Mouse (Mus musculus): ENCODE data around the gene Tmem190. TPM values are rescaled to one million over a fixed set of nuclear protein-coding genes. Genes with fewer than 3 reads are reported as not detected.

Gene Tmem190
- 2.2 TPM for polyA plus RNA-seq (2014; fragmentation: Illumina TruSeq; extraction: RNeasy Lipid Tissue Mini Kit (QIAGEN cat#74804); ENCODE audit: low read depth, low replicate concordance)

DNA sequence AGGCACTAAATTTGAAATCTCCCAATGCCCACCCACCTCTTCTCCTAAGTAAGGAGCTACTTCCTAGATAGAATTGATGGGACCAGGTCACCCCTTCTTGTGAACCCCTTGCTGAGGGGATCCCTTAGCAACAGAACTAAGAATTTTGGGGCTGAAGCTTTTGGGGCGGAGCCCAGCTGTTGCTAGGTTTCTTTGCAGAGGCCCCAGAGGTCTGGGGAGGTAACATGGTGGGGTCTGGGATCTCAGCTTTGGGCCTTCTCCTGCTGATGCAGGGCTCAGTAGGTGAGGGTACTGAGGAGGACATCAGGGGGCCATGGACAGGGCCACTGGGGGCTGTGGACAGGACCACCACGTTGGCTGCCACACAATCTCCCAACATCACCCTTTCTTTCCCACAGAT lies at the start of gene Tmem190, which contains the start of gene Il11:
Gene Tmem190, plus strand, starts transcription at position 179 of the 400 bp plus-strand sequence.
Gene Il11, minus strand, starts transcription at position 101 of the 400 bp plus-strand sequence.

DNA sequence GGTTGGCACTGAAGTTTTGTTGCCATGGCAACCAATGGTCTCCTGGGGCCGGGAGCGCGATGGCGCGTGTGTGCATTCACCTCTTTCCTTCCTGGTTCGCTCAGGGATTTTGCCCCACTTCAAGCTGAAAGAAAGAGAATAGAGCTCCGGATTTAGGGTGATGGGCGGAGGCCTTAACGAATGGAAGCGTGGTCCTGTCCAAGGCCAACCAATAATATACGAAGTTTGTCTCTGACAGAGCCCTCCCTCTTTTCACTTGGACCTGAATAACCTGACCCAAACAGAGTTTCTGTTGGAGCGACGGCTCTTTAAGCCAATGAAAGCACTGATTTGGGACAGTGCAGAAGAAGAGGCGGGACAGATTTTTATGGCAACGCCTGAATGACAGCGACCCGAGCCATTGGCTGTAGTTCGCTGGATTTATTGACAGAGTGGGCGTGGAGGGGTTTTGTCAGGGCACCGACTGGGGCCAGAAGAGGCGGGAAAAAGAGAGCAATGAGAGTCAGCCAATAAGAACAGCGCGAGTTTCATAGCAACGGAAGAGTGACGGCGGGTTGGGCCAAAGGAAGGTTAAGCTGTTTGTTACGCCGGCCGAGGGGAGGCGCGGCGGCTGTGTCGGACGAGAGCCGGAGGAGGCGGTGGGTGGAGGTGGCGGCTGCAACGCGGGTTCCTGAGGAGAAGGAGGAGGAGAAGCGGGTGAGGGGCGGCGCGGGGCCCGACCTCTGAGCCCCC lies 43.0 kb upstream of the Tmem190 start, which contains the start of gene Kmt5c:
Gene Kmt5c, plus strand, starts transcription at position 572 of the 732 bp plus-strand sequence.

DNA sequence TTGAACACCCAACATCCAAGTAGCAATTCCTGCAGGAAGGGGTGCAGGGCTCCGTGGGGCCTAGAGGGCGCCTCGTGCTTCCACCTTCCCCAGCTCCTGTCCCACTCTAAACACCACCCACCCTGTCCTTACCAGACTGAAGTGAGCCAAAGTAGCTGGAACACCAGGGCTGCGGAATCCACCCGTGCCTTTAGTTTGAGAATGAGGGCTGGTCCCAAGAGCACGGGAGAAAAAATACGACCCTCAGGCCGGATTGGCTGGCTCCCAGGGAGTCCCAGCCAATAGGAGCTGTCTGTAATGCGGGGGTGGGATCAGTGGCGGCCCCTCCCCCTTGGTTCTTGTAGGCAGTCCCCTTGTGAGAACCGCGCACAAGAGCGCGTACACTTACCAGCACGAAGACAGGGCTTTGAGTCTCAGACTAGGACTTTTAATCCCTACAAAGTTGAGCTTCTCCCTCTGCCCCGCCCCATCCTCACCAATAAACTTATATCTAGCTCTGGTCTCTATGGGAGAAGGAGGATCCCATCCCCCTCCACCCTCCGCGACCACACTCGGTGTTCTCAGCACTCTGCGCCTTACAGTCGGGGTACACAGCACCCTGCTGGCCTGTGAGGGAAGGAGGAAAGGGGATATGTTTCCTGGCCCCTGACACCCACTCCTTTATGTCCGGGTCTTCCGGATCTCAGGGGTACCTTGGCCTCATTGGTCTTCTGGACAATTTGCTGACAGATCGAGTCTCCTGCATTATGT lies 29.7 kb upstream of the Tmem190 start, which contains the start of gene Cox6b2:
Gene Cox6b2, minus strand, starts transcription at position 274 of the 750 bp plus-strand sequence.

DNA sequence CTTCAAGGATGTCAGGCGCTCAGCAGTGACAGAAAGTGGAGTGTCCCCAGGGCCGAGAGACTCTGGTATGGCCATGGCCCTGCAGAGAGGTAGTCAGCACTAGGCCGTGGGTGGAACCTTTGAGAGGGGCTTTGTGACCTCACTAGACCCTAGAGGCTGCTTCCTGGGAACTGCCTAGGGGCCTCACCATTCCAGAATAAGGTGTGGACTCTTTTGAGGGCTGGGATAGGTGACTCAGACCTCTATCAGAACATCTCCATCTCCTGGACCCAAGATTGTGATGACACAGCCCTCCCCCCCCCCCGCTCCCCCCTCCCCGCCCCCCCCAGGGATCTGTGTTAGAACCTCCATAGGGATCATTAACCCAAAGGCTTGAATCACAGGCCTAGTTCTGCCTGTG lies 11.5 kb upstream of the Tmem190 start, which contains the start of gene Fam71e2:
Gene Fam71e2, minus strand, starts transcription at position 101 of the 400 bp plus-strand sequence.

DNA sequence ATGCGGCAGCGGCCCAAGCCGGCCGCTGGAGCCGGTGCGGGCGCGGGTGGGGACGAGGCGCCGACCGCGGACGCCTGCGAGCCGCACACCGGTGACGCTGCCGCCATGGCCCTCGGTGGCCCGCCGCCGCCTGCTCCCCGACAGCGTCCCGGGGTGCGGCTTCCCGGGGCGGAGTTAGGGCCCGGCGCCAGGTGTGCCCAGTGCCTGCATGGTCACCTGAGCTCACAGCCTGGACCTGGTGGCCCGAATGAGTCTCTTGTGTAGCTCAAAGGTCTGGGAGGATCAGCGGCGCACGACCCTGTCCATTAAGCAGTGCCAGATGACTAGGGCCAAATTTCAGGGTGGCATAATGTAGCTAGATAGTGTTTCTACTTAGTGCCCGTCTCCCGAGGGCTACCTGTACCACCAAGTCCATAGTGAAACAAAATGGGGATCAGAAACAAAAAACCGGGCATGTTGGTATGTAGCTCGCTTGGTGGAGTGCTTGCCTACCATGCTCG lies 6.7 kb downstream of the Tmem190 start, which contains the start of gene Tmem238:
Gene Tmem238, minus strand, starts transcription at position 221 of the 500 bp plus-strand sequence.

DNA sequence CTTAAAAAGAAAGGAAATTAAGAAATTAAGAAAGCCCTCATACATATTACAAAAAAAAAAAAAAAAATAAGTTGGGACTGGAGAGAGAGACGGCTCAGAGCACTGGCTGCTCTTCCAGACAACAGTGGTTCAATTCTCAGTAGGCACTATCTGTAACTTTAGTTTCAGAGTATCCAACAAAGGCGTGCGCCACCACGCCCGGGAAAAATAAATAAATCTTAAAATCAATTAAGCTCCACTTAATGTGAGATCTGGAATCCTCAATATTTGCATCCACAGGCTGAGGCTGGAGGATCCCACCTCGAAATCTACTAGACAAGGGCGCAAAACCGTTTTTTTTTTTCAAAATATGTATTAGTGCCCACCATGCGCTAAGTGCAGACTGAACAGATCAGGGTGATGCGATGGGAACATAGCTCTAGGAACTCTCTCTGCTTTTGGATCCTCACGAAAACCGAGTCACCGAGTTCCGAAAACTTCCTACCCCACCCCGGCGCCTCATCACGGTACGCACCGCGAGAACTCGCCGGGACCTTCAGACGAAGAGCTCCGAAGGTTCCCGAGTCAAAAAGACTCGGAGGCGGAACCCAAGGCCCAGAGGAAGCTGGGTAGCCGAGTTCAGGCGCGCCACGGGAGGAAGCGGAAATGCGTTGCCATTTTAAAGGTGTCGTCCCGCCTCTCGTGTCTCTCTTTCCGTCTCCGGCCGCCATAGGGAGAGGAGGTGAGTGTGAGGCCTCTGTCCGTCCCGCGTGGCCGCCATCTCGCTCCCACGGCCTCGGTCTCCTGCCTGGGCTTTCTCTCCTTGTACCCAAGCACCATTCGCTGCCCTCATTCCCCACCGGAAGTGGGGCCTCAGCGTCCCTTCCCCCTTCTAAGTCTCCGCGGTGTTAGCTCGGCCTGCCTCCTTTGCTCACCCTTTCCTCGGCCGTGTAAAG lies 9.8 kb downstream of the Tmem190 start, which contains the start of gene Rpl28:
Gene Rpl28, plus strand, starts transcription at position 597 of the 935 bp plus-strand sequence.

DNA sequence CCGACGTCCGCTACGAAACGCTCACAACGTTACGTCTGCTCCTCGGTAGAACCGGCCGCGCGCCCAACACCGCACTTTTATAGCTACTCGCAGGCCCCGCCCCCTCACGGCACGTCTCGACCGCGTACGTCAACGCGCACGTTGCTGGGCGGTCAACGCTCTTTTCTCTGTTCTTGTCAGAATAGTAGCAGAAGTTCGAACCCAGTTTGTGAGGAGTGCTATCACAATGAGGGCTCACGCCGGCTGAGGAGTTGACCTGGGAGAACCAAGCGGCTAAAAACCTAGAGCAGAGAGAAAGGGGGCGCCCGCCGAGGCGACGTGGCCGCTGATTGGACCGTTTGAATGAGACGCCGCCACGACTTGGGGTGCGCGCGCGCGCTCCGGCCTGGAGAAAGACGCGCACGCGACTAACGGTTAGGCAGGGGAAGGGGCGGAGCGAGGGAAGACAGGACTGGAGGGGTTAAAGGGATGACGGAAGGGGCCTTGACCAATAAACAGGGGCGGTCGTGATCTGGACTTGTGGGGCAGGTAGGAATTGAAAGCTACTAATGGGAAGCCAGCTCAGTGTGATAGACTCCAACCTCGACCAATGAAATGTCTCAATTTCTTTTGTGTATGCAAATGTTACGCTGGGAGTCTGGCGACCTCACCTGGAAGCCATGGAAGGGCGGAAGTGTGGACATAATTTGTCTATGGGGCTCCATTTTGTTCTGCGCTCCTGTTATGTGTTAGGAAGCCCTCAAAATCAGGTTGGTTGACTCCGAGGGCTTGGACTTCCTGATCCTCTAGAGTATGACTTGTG lies 29.8 kb downstream of the Tmem190 start, which contains the start of gene Ube2s:
Gene Ube2s, minus strand, starts transcription at position 288 of the 802 bp plus-strand sequence.

Other genes with a start within 250 kb of the Tmem190 start
- 0.65 TPM for gene Syt5, start 235.4 kb upstream of the Tmem190 start, polyA plus RNA-seq (2014; fragmentation: Illumina TruSeq; extraction: RNeasy Lipid Tissue Mini Kit (QIAGEN cat#74804); ENCODE audit: low read depth, low replicate concordance)
- gene Ptprh, start 178.9 kb upstream of the Tmem190 start, polyA plus RNA-seq (2014; fragmentation: Illumina TruSeq; extraction: RNeasy Lipid Tissue Mini Kit (QIAGEN cat#74804); ENCODE audit: low read depth, low replicate concordance): not detected
- gene Tmem86b, start 151.5 kb upstream of the Tmem190 start, polyA plus RNA-seq (2014; fragmentation: Illumina TruSeq; extraction: RNeasy Lipid Tissue Mini Kit (QIAGEN cat#74804); ENCODE audit: low read depth, low replicate concordance): 8.1 TPM
- 72.5 TPM for gene Ppp6r1, start 123.9 kb upstream of the Tmem190 start, polyA plus RNA-seq (2014; fragmentation: Illumina TruSeq; extraction: RNeasy Lipid Tissue Mini Kit (QIAGEN cat#74804); ENCODE audit: low read depth, low replicate concordance)
- 25.7 TPM for gene Hspbp1, start 97.9 kb upstream of the Tmem190 start, polyA plus RNA-seq (2014; fragmentation: Illumina TruSeq; extraction: RNeasy Lipid Tissue Mini Kit (QIAGEN cat#74804); ENCODE audit: low read depth, low replicate concordance)
- gene Brsk1, start 92.3 kb upstream of the Tmem190 start, polyA plus RNA-seq (2014; fragmentation: Illumina TruSeq; extraction: RNeasy Lipid Tissue Mini Kit (QIAGEN cat#74804); ENCODE audit: low read depth, low replicate concordance): 3.5 TPM
- gene Tmem150b, start 57.7 kb upstream of the Tmem190 start, polyA plus RNA-seq (2014; fragmentation: Illumina TruSeq; extraction: RNeasy Lipid Tissue Mini Kit (QIAGEN cat#74804); ENCODE audit: low read depth, low replicate concordance): 0.60 TPM
- gene Kmt5c, start 42.8 kb upstream of the Tmem190 start, polyA plus RNA-seq (2014; fragmentation: Illumina TruSeq; extraction: RNeasy Lipid Tissue Mini Kit (QIAGEN cat#74804); ENCODE audit: low read depth, low replicate concordance): 49.2 TPM
- gene Cox6b2, start 29.8 kb upstream of the Tmem190 start, polyA plus RNA-seq (2014; fragmentation: Illumina TruSeq; extraction: RNeasy Lipid Tissue Mini Kit (QIAGEN cat#74804); ENCODE audit: low read depth, low replicate concordance): 28.9 TPM
- gene Fam71e2, start 11.6 kb upstream of the Tmem190 start, polyA plus RNA-seq (2014; fragmentation: Illumina TruSeq; extraction: RNeasy Lipid Tissue Mini Kit (QIAGEN cat#74804); ENCODE audit: low read depth, low replicate concordance): 3.3 TPM
- 0.32 TPM for gene Il11, start 78 bp upstream of the Tmem190 start, polyA plus RNA-seq (2014; fragmentation: Illumina TruSeq; extraction: RNeasy Lipid Tissue Mini Kit (QIAGEN cat#74804); ENCODE audit: low read depth, low replicate concordance)
- 6.7 TPM for gene Tmem238, start 6.7 kb downstream of the Tmem190 start, polyA plus RNA-seq (2014; fragmentation: Illumina TruSeq; extraction: RNeasy Lipid Tissue Mini Kit (QIAGEN cat#74804); ENCODE audit: low read depth, low replicate concordance)
- 632 TPM for gene Rpl28, start 9.9 kb downstream of the Tmem190 start, polyA plus RNA-seq (2014; fragmentation: Illumina TruSeq; extraction: RNeasy Lipid Tissue Mini Kit (QIAGEN cat#74804); ENCODE audit: low read depth, low replicate concordance)
- gene Ube2s, start 29.7 kb downstream of the Tmem190 start, polyA plus RNA-seq (2014; fragmentation: Illumina TruSeq; extraction: RNeasy Lipid Tissue Mini Kit (QIAGEN cat#74804); ENCODE audit: low read depth, low replicate concordance): 108 TPM
- 1.9 TPM for gene Shisa7, start 61.8 kb downstream of the Tmem190 start, polyA plus RNA-seq (2014; fragmentation: Illumina TruSeq; extraction: RNeasy Lipid Tissue Mini Kit (QIAGEN cat#74804); ENCODE audit: low read depth, low replicate concordance)
- gene Isoc2b, start 87.3 kb downstream of the Tmem190 start, polyA plus RNA-seq (2014; fragmentation: Illumina TruSeq; extraction: RNeasy Lipid Tissue Mini Kit (QIAGEN cat#74804); ENCODE audit: low read depth, low replicate concordance): 29.3 TPM
- gene Isoc2a, start 94.2 kb downstream of the Tmem190 start, polyA plus RNA-seq (2014; fragmentation: Illumina TruSeq; extraction: RNeasy Lipid Tissue Mini Kit (QIAGEN cat#74804); ENCODE audit: low read depth, low replicate concordance): 35.3 TPM
- gene Gm36210, start 123.6 kb downstream of the Tmem190 start, polyA plus RNA-seq (2014; fragmentation: Illumina TruSeq; extraction: RNeasy Lipid Tissue Mini Kit (QIAGEN cat#74804); ENCODE audit: low read depth, low replicate concordance): not detected
- gene Zfp628, start 132.3 kb downstream of the Tmem190 start, polyA plus RNA-seq (2014; fragmentation: Illumina TruSeq; extraction: RNeasy Lipid Tissue Mini Kit (QIAGEN cat#74804); ENCODE audit: low read depth, low replicate concordance): 6.5 TPM
- 5.1 TPM for gene Nat14, start 139.1 kb downstream of the Tmem190 start, polyA plus RNA-seq (2014; fragmentation: Illumina TruSeq; extraction: RNeasy Lipid Tissue Mini Kit (QIAGEN cat#74804); ENCODE audit: low read depth, low replicate concordance)
- 12.2 TPM for gene Ssc5d, start 142.8 kb downstream of the Tmem190 start, polyA plus RNA-seq (2014; fragmentation: Illumina TruSeq; extraction: RNeasy Lipid Tissue Mini Kit (QIAGEN cat#74804); ENCODE audit: low read depth, low replicate concordance)
- 1.8 TPM for gene Sbk2, start 181.5 kb downstream of the Tmem190 start, polyA plus RNA-seq (2014; fragmentation: Illumina TruSeq; extraction: RNeasy Lipid Tissue Mini Kit (QIAGEN cat#74804); ENCODE audit: low read depth, low replicate concordance)
- gene Sbk3, start 188.2 kb downstream of the Tmem190 start, polyA plus RNA-seq (2014; fragmentation: Illumina TruSeq; extraction: RNeasy Lipid Tissue Mini Kit (QIAGEN cat#74804); ENCODE audit: low read depth, low replicate concordance): 0.24 TPM
- gene Zfp579, start 213.2 kb downstream of the Tmem190 start, polyA plus RNA-seq (2014; fragmentation: Illumina TruSeq; extraction: RNeasy Lipid Tissue Mini Kit (QIAGEN cat#74804); ENCODE audit: low read depth, low replicate concordance): 31.4 TPM
- gene Zfp524, start 231.5 kb downstream of the Tmem190 start, polyA plus RNA-seq (2014; fragmentation: Illumina TruSeq; extraction: RNeasy Lipid Tissue Mini Kit (QIAGEN cat#74804); ENCODE audit: low read depth, low replicate concordance): 17.1 TPM
- 19.0 TPM for gene Fiz1, start 231.8 kb downstream of the Tmem190 start, polyA plus RNA-seq (2014; fragmentation: Illumina TruSeq; extraction: RNeasy Lipid Tissue Mini Kit (QIAGEN cat#74804); ENCODE audit: low read depth, low replicate concordance)
- not detected for gene Gm44973, start 232.6 kb downstream of the Tmem190 start, polyA plus RNA-seq (2014; fragmentation: Illumina TruSeq; extraction: RNeasy Lipid Tissue Mini Kit (QIAGEN cat#74804); ENCODE audit: low read depth, low replicate concordance)
- gene Zfp865, start 237.4 kb downstream of the Tmem190 start, polyA plus RNA-seq (2014; fragmentation: Illumina TruSeq; extraction: RNeasy Lipid Tissue Mini Kit (QIAGEN cat#74804); ENCODE audit: low read depth, low replicate concordance): 20.8 TPM
- gene Ccdc106, start 237.6 kb downstream of the Tmem190 start, polyA plus RNA-seq (2014; fragmentation: Illumina TruSeq; extraction: RNeasy Lipid Tissue Mini Kit (QIAGEN cat#74804); ENCODE audit: low read depth, low replicate concordance): 3.0 TPM

Measured in adipose tissue, adult 10 weeks (tissue).